Mouse (Mus musculus) heart, adult 2 months (tissue): ENCODE measurements at regions not wholly inside any gene's neighbourhood (a gene's known extent, or its start where the extent isn't known, plus 50 kb on each side); places are given as distances from the start of the nearest gene placed in this dataset.

ENCODE experiments used
- EP300 ChIP-seq: fragments of 200-500 bp; IDR thresholded peaks from 2 replicates; pipeline ENCODE4 v1.6.1; 2011; ENCODE audit warnings: low read depth, low read length, control low read depth; ENCODE audit not compliant: insufficient read depth
- POLR2A ChIP-seq: fragments of 200-500 bp; IDR thresholded peaks from 2 replicates; pipeline ENCODE4 v1.6.1; 2011; ENCODE audit warnings: mild to moderate bottlenecking, low read depth, low read length, control low read depth; ENCODE audit not compliant: insufficient read depth

GRCm38 (mm10) chr14:76228968-76229555, 118.4 kb downstream of the Nufip1 start:
- TF ChIP-seq EP300 (no peak), POLR2A (no peak)
